Mouse (Mus musculus): Measurements from ENCODE around the gene Tcl1. TPM values are rescaled to one million over a fixed set of nuclear protein-coding genes. Genes with fewer than 3 reads are reported as not detected.

Gene Tcl1
- polyA plus RNA-seq (2016; fragmentation: Nextera tagmentation; extraction: Ambion mirVana): not detected in 2 replicates

GRCm38 (mm10) chr12:105222601-105223319 is at the start of gene Tcl1:
TSS of gene Tcl1 (minus strand) at chr12:105222793.
- Histone ChIP-seq H3K4me1 (0 out of 2 replicates have a peak, but pooled peaks cover 5% of the 10 kb centered on the region), H3K9me3 (no peaks in the 10 kb centered on the region), H3K36me3 (replicated peaks) (no peaks in the 10 kb centered on the region)

GRCm38 (mm10) chr12:105271016-105271965 is 48.7 kb upstream of the Tcl1 start:
- H3K4me3 ChIP-seq: no peak overlapping the region
- peak; percentile 43 for DNase-seq (ENCODE audit: low spot score)
- no peaks in the 10 kb centered on the region for H3K9me3 ChIP-seq
- no peaks in the 10 kb centered on the region for H3K4me1 ChIP-seq
- H3K27me3 ChIP-seq (replicated peaks; ENCODE audit: low read depth, poor library complexity, severe bottlenecking): no peaks in the 10 kb centered on the region
- no peaks in the 10 kb centered on the region for H3K36me3 ChIP-seq (replicated peaks)
- H3K27ac ChIP-seq (replicated peaks): no peak overlapping the region
- 74% methylated on average over 17 of the region's 17 CpGs for WGBS

More at GRCm38 (mm10) chr12:105222601-105223319, at the start of gene Tcl1:
- WGBS: 93% methylated on average over 22 of the region's 22 CpGs
- no peaks in the 10 kb centered on the region for H3K27me3 ChIP-seq (replicated peaks; ENCODE audit: low read depth, poor library complexity, severe bottlenecking)
- no peak for DNase-seq (ENCODE audit: low spot score)
- H3K27ac ChIP-seq (replicated peaks): no peak within 1 kb of the TSS
- H3K4me3 ChIP-seq: no peak within 1 kb of the TSS

- no peaks in the 10 kb centered on the region for H3K36me3 ChIP-seq (replicated peaks)
- no peaks in the 10 kb centered on the region for H3K4me1 ChIP-seq
- H3K9me3 ChIP-seq: no peaks in the 10 kb centered on the region
- DNase-seq (ENCODE audit: low spot score): no peak
- 82% methylated on average over 5 of the region's 5 CpGs for WGBS
- no peak overlapping the region for H3K4me3 ChIP-seq
- no peaks in the 10 kb centered on the region for H3K27me3 ChIP-seq (replicated peaks; ENCODE audit: low read depth, poor library complexity, severe bottlenecking)
- no peak overlapping the region for H3K27ac ChIP-seq (replicated peaks)
Observed at GRCm38 (mm10) chr12:105267076-105267475, 44.5 kb upstream of the Tcl1 start.

- 6% methylated on average over 3 of the region's 3 CpGs for WGBS
- no peaks in the 10 kb centered on the region for H3K27me3 ChIP-seq (replicated peaks; ENCODE audit: low read depth, poor library complexity, severe bottlenecking)
Observed at GRCm38 (mm10) chr12:105266096-105266495, 43.5 kb upstream of the Tcl1 start.

GRCm38 (mm10) chr12:105259221-105259620 is 36.6 kb upstream of the Tcl1 start:
- Histone ChIP-seq H3K9me3 (no peaks in the 10 kb centered on the region), H3K27ac (replicated peaks) (no peak overlapping the region)

More at GRCm38 (mm10) chr12:105266096-105266495, 43.5 kb upstream of the Tcl1 start:
- Histone ChIP-seq H3K36me3 (replicated peaks) (no peaks in the 10 kb centered on the region), H3K9me3 (no peaks in the 10 kb centered on the region), H3K4me3 (no peak overlapping the region), H3K27ac (replicated peaks) (no peak overlapping the region), H3K4me1 (no peaks in the 10 kb centered on the region)
- DNase-seq (ENCODE audit: low spot score): peak; percentile 82

GRCm38 (mm10) chr12:105258787-105259186 is 36.2 kb upstream of the Tcl1 start:
- Histone ChIP-seq H3K9me3 (no peaks in the 10 kb centered on the region), H3K27ac (replicated peaks) (no peak overlapping the region), H3K36me3 (replicated peaks) (no peaks in the 10 kb centered on the region), H3K27me3 (replicated peaks; ENCODE audit: low read depth, poor library complexity, severe bottlenecking) (no peaks in the 10 kb centered on the region), H3K4me1 (no peaks in the 10 kb centered on the region), H3K4me3 (no peak overlapping the region)
- WGBS: 8% methylated on average over 9 of the region's 9 CpGs
- DNase-seq (ENCODE audit: low spot score): peak; percentile 57

More at GRCm38 (mm10) chr12:105259221-105259620, 36.6 kb upstream of the Tcl1 start:
- WGBS: 33% methylated on average over 4 of the region's 4 CpGs
- Histone ChIP-seq H3K27me3 (replicated peaks; ENCODE audit: low read depth, poor library complexity, severe bottlenecking) (no peaks in the 10 kb centered on the region), H3K4me1 (no peaks in the 10 kb centered on the region), H3K4me3 (no peak overlapping the region), H3K36me3 (replicated peaks) (no peaks in the 10 kb centered on the region)
- no peak for DNase-seq (ENCODE audit: low spot score)

GRCm38 (mm10) chr12:105253796-105254195 is 31.2 kb upstream of the Tcl1 start:
- no peak for DNase-seq (ENCODE audit: low spot score)
- H3K36me3 ChIP-seq (replicated peaks): no peaks in the 10 kb centered on the region
- no peak overlapping the region for H3K27ac ChIP-seq (replicated peaks)
- H3K4me1 ChIP-seq: peaks cover 18% of the 10 kb centered on the region
- H3K9me3 ChIP-seq: no peaks in the 10 kb centered on the region
- H3K27me3 ChIP-seq (replicated peaks; ENCODE audit: low read depth, poor library complexity, severe bottlenecking): no peaks in the 10 kb centered on the region
- H3K4me3 ChIP-seq: no peak overlapping the region
- WGBS: 93% methylated on average over 3 of the region's 3 CpGs

GRCm38 (mm10) chr12:105248763-105249233 is 26.2 kb upstream of the Tcl1 start:
- no peaks in the 10 kb centered on the region for H3K36me3 ChIP-seq (replicated peaks)
- H3K4me3 ChIP-seq: peak overlapping the region; percentile 21; the same call in 1 of the 2 replicates
- 0 out of 2 replicates have a peak overlapping the region, but pooled peaks have one; percentile 19 for H3K27ac ChIP-seq (replicated peaks)
- peak; percentile 21 for DNase-seq (ENCODE audit: low spot score)
- H3K4me1 ChIP-seq: peaks cover 26% of the 10 kb centered on the region
- WGBS: 16% methylated on average over 9 of the region's 9 CpGs
- H3K27me3 ChIP-seq (replicated peaks; ENCODE audit: low read depth, poor library complexity, severe bottlenecking): 0 out of 2 replicates have a peak, but pooled peaks cover 5% of the 10 kb centered on the region
- no peaks in the 10 kb centered on the region for H3K9me3 ChIP-seq

- no peaks in the 10 kb centered on the region for H3K9me3 ChIP-seq
- no peaks in the 10 kb centered on the region for H3K27me3 ChIP-seq (replicated peaks; ENCODE audit: low read depth, poor library complexity, severe bottlenecking)
- no peak overlapping the region for H3K4me3 ChIP-seq
- 86% methylated on average over 9 of the region's 9 CpGs for WGBS
- H3K4me1 ChIP-seq: no peaks in the 10 kb centered on the region
- H3K27ac ChIP-seq (replicated peaks): no peak overlapping the region
- no peak for DNase-seq (ENCODE audit: low spot score)
- H3K36me3 ChIP-seq (replicated peaks): no peaks in the 10 kb centered on the region
Observed at GRCm38 (mm10) chr12:105239060-105239459, 16.5 kb upstream of the Tcl1 start.

- H3K4me3 ChIP-seq: no peak overlapping the region
- WGBS: 78% methylated on average over 3 of the region's 3 CpGs
- H3K4me1 ChIP-seq: no peaks in the 10 kb centered on the region
- H3K27me3 ChIP-seq (replicated peaks; ENCODE audit: low read depth, poor library complexity, severe bottlenecking): no peaks in the 10 kb centered on the region
- no peak for DNase-seq (ENCODE audit: low spot score)
- H3K36me3 ChIP-seq (replicated peaks): no peaks in the 10 kb centered on the region
- H3K9me3 ChIP-seq: no peaks in the 10 kb centered on the region
- no peak overlapping the region for H3K27ac ChIP-seq (replicated peaks)
Observed at GRCm38 (mm10) chr12:105235091-105235490, 12.5 kb upstream of the Tcl1 start.

GRCm38 (mm10) chr12:105234362-105234761 is 11.8 kb upstream of the Tcl1 start:
- DNase-seq (ENCODE audit: low spot score): no peak
- H3K27ac ChIP-seq (replicated peaks): no peak overlapping the region
- H3K27me3 ChIP-seq (replicated peaks; ENCODE audit: low read depth, poor library complexity, severe bottlenecking): no peaks in the 10 kb centered on the region
- H3K4me1 ChIP-seq: no peaks in the 10 kb centered on the region
- no peaks in the 10 kb centered on the region for H3K36me3 ChIP-seq (replicated peaks)
- H3K9me3 ChIP-seq: no peaks in the 10 kb centered on the region
- H3K4me3 ChIP-seq: no peak overlapping the region
- WGBS: 64% methylated on average over 11 of the region's 11 CpGs

- Histone ChIP-seq H3K27ac (replicated peaks) (no peak overlapping the region), H3K4me1 (0 out of 2 replicates have a peak, but pooled peaks cover 5% of the 10 kb centered on the region), H3K4me3 (no peak overlapping the region), H3K9me3 (no peaks in the 10 kb centered on the region), H3K27me3 (replicated peaks; ENCODE audit: low read depth, poor library complexity, severe bottlenecking) (no peaks in the 10 kb centered on the region), H3K36me3 (replicated peaks) (no peaks in the 10 kb centered on the region)
- WGBS: 49% methylated on average over 16 of the region's 16 CpGs
- no peak for DNase-seq (ENCODE audit: low spot score)
Observed at GRCm38 (mm10) chr12:105224621-105225320, 2.2 kb upstream of the Tcl1 start.

Measured in embryonic facial prominence, embryonic 10.5 days (tissue).